Mouse (Mus musculus) retina, embryonic 14.5 days (tissue): Measurements from ENCODE around the gene Nsun2.
"Not testable (repeated sequence)": the region's sequence is repeated elsewhere in the genome, so short reads cannot be mapped to it uniquely, and the experiment has no call there.

Experiments used
- DNase-seq: peaks from one replicate; pipeline ENCODE4 v3.0.0-alpha.2; 2015; ENCODE audit warnings: low spot score

The Nsun2 gene

DNA sequence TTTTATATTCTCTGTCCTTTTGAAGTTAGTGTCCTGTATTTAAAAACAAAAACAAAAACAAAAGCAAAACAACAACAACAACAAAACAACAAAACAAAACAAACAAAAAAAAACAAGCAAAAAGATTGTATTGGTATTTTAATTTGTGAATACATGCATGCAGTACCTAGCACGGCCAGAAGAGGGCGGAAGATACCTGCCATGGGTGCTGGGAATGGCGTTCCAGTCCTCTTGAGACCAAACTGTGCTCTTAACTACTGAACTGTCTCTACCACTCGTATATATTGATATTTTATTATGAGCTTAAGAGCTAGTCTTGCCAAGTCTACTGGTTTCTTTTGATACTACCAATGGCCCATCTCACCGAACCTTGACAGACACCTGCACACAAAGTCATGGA lies 19.5 kb downstream of the Nsun2 start:
- peak; percentile 58 for DNase-seq

DNA sequence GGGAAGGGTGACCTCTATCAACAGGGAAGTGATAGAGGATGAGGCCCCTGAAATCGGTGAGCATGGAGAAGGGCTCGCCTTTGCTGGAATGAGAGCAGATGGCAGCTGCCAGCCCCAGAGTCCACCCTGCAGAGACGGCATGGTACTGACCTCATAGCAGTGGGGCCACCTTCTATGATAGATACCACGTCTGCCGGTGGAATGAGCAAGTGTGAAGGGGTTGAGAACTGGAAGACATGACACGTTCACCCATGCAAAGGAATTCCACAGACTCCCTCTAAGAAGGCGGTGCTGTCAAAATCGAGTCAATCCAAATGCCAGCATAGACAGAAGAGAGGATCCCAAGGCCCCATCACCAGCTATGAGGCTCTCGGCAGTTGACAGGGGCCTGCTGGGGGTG lies 20.7 kb downstream of the Nsun2 start:
- no peak for DNase-seq

- no peak for DNase-seq
Observed at GRCm38 (mm10) chr13:69555045-69555444, 21.5 kb downstream of the Nsun2 start.

DNA sequence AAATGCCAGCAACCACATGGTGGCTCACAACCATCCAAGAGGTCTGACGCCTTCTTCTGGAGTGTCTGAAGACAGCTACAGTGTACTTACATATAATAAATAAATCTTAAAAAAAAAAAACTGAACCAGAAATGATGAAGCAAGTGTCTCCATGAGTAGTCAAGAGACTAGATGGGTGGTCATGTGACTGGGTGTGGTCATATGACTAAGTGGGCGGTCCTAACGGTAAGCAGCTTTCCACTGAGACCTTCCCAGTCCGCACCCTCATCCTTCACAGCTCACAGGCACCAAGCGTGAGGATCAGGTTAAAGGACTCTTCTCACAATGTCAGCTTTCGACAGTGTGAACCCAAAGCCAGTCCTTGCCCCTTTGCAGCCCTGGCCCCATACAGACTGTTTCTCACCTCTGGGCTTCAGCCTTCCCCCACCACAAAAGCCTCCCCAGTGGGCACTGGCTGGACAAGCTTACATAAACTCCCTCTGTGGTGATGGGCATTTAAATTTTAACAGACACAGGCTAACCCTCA lies 22.5 kb downstream of the Nsun2 start:
- DNase-seq, result no peak

DNA sequence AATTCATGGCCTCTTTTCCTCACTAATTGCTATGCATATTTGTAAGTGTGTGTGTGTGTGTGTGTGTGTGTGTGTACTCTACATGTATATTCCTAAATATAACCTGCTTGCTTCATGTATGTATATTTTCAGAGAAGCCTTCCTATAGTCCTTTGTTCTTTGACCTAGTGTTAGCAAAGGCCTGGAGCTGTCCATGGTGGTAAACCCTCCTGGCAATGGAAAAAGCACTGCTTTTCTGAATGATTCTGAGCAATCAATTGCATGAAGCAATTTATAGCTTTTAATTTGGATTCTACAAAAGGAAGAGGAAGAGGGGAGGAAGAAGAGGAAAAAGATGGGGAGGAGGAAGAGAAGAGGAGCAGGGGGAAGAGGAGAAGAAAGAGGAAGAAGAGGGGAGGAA lies 23.2 kb downstream of the Nsun2 start:
- DNase-seq, result no peak

GRCm38 (mm10) chr13:69558098-69558660 lies 24.6 kb downstream of the Nsun2 start:
- DNase-seq, result no peak

- DNase-seq, result peak; percentile 32
Observed at GRCm38 (mm10) chr13:69559291-69559961, 25.9 kb downstream of the Nsun2 start.

GRCm38 (mm10) chr13:69562004-69562403 lies 28.5 kb downstream of the Nsun2 start:
- DNase-seq, result no peak

DNA sequence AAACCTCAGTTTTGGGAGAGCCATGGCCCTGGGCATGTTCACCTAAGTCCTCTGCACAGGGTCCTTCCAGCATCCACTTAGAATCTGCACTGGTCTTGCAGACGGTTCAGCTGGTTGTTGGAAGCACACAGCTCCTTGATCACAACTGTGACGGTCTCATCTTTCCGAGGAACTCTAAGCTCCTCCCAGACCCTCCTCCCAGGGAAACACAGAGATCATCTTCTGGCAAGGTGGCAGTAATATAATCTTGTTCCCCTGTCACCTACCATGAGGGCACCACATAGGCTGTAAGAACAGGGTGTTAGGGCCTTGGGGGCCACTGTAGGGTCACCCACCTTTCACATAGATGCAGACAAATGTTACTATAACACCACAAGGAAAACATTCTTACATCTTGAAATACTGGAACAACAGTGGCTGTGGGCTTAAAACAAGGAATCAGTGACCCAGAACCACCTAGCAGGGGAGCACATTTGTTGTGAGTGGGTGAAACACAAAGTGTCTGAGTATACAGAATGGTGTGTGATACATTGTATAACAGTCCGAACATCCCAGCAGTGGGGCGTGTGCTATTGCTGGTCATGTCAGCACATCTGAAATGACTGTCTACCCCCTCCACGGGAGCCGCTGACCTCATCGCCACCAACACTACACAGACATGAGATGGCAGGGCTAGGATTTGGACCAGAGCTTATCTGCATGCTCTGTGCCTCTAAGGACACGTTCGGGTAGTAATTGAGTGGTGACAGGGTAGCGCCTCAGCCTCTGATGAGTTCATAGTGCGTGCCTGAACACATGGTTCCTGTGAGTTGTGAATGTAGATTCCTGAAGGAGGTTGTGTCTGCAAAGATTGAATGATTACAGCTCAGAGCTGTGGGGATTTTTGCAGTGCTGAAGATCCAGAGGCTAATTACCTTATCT lies 29.4 kb downstream of the Nsun2 start:
- no peak for DNase-seq

- DNase-seq, result no peak
Observed at GRCm38 (mm10) chr13:69563905-69564304, 30.4 kb downstream of the Nsun2 start.

GRCm38 (mm10) chr13:69564573-69564972 lies 31.0 kb downstream of the Nsun2 start:
- no peak for DNase-seq

- not testable (repeated sequence) for DNase-seq
Observed at GRCm38 (mm10) chr13:69565401-69565800, 31.9 kb downstream of the Nsun2 start.

- no peak for DNase-seq
Observed at GRCm38 (mm10) chr13:69569201-69569600, 35.7 kb downstream of the Nsun2 start.

GRCm38 (mm10) chr13:69572594-69572993 lies 39.0 kb downstream of the Nsun2 start:
- DNase-seq, result no peak

GRCm38 (mm10) chr13:69576676-69577075 lies 43.1 kb downstream of the Nsun2 start:
- DNase-seq, result no peak

DNA sequence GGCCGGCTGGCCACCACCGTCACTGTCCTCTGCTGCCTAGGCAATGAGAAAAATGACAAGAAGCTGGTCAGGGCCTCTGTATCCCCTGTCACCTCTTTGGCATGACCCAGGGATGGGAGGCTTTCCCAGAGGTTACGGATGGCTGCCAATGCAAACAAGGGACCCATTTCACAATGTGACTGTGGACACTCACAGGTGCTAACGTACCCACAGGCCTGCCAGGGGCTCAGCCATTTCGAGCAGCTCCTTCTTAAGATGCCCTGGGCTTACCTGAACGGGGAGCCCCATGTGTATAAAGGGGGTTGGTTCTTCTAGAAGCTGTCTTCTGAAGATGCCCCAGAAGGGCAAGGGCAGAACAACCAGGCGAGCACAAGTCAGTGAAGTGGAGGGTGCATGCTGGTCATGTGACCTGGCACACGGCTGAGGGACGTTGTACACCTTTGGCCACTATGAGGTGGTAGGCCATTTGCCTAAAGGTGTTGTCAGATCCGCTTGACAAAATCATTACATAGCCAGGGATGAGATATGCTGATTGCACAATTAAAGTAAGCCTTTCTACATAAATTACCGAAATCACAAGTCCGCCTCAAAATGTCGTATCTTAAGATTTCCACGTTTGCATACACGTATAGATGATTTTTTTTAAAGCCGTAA lies 43.8 kb downstream of the Nsun2 start:
- DNase-seq, result no peak

DNA sequence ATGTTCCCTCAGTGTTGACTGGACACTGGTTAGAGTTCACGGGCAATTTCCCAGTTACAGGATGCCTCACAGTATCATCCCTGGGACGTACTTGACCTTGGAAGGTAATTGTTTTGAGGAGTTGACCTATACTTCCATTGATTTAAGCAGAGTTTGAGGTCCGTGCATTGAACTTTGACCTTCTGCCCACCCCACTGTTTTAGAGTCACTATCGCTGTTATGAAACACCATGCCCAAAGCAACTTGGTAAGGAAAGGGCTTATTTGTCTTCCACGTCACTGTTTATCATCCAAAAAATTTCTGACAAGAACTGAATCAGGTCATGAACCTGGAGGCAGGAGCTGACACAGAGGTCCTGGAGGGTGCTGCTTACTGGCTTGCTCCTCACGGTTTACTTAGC lies 48.9 kb downstream of the Nsun2 start:
- no peak for DNase-seq

DNA sequence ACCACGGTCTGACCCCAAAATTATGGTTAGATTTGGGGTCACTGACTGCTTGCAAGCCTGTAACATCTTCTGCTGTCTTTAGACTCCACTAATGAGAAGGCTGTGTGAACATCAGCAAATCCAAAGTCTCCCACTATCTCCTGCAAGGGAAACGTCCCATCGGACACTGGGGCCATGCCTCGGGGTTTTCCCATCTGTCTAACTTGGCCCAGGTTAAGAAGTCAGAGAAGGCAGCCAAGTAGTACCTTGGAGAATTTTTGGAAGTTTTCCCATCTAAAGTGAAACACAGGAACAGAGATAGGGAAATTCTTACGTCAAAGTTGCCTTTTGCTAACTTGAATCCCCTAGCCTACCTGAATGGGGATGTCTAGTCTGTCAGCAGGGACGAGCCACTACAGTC lies 50.0 kb downstream of the Nsun2 start:
- DNase-seq, result no peak

DNA sequence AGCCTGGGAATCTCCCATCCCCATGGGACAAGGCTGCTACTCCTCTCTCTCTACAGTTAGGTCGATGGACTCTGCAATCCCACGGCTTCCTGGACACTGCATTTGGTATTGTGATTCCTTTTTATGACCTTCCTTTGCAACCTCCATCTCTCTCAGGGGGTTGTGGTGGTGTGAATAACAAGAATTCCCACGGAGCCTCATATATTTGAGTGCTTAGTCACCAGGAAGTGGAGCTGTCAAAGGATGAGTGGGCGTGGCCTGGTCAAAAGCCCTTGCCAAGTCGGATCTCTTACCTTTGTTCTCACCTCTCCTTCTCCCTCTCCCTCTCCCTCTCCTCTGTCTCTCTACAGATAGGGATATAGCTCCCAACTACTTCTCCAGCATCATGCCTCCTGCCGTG lies 52.3 kb downstream of the Nsun2 start:
- no peak for DNase-seq

- no peak for DNase-seq
Observed at GRCm38 (mm10) chr13:69586337-69586736, 52.8 kb downstream of the Nsun2 start.

DNA sequence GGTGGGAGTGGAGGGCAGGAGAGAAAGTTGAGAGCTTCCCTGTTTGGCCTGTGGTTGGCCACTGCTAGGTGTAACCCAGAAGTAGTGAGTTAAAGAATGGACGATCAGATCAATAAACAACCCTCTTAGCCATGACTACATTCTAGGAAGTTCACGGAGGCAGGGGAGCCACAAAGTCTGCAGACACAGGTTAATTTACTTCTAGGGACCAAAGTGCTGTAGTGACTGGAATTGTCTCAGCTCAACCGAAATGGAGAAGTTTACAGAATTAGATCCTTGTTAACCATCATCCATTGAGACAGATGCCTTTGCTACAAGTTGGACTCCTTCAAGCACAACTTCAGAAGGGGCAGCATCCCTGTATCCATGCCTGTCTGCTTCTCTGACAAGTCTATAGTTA lies 54.3 kb downstream of the Nsun2 start:
- DNase-seq, result no peak

DNA sequence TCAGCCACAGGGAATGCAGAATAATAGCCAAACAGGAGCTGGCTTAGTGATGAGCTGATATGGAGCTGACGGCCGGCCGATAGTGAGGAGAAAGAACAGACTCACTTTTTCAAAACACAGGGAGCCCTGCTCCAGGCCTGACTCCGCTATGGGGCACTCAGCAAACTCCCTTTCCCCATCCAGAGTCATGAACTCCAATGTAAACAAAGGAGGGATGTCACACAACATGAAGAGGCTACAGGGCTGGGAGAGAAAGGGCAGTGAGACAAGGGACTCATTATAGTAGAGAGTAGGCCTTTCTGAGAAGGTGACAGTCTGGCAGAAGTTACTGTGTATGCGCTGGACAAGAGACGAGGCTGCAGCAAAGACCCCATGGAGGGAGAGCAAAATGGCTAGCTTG lies 54.7 kb downstream of the Nsun2 start:
- DNase-seq, result no peak
